Mouse (Mus musculus) MEL (cell line): ENCODE results near the gene Slc44a1. TPM values are rescaled to one million over a fixed set of nuclear protein-coding genes. Genes with fewer than 3 reads are reported as not detected.

Experiments used
- DNase-seq: peaks from one replicate; pipeline ENCODE4 v3.0.0; 2011; ENCODE audit warnings: low read depth, low spot score
- H3K27ac ChIP-seq: 2 replicates; pipeline ENCODE4 v1.5.1; 2012; ENCODE audit warnings: low read depth, mild to moderate bottlenecking, control low read depth, low read length, moderate library complexity; ENCODE audit not compliant: control insufficient read depth
- H3K27me3 ChIP-seq, 2 experiments: fragments of 150-350 bp in 1 of 2; sonication (generic) in 1 of 2; 2 replicates each; pipeline ENCODE4 v1.6.1; 2012; ENCODE audit warnings: low read length in 2 of 2, mild to moderate bottlenecking in 2 of 2, improper control_type of control experiment in 1 of 2, moderate library complexity in 1 of 2; ENCODE audit not compliant: insufficient read depth in 2 of 2, control insufficient read depth in 1 of 2
- H3K36me3 ChIP-seq, 2 experiments: 2 replicates each; pipeline ENCODE4 v1.6.1; 2012 to 2014; ENCODE audit warnings: low read length in 2 of 2, improper control_type of control experiment in 1 of 2, inconsistent platforms in 1 of 2, mild to moderate bottlenecking in 1 of 2; ENCODE audit not compliant: insufficient read depth in 2 of 2, control insufficient read depth in 1 of 2
- H3K4me1 ChIP-seq, 2 experiments: fragments of 150-350 bp in 1 of 2; sonication (generic) in 1 of 2; 2 replicates each; pipeline ENCODE4 v1.6.1; 2012; ENCODE audit warnings: low read length in 2 of 2, improper control_type of control experiment in 1 of 2, mild to moderate bottlenecking in 1 of 2; ENCODE audit not compliant: insufficient read depth in 2 of 2, control insufficient read depth in 1 of 2
- H3K4me3 ChIP-seq, 2 experiments: fragments of 150-350 bp in 1 of 2; sonication (generic) in 1 of 2; 2 replicates each; pipeline ENCODE4 v1.5.1; 2012; ENCODE audit warnings: low read depth in 2 of 2, low read length in 2 of 2, mild to moderate bottlenecking in 2 of 2, moderate library complexity in 2 of 2, control low read depth in 1 of 2, improper control_type of control experiment in 1 of 2; ENCODE audit not compliant: control insufficient read depth in 1 of 2, insufficient read depth in 1 of 2
- H3K79me2 ChIP-seq: 2 replicates; pipeline ENCODE4 v1.6.1; 2012; ENCODE audit warnings: mild to moderate bottlenecking, low read length, moderate library complexity; ENCODE audit not compliant: control insufficient read depth, poor library complexity, insufficient read depth
- H3K9ac ChIP-seq: 2 replicates; pipeline ENCODE4 v1.6.1; 2012; ENCODE audit warnings: low read depth, mild to moderate bottlenecking, control low read depth, low read length, moderate library complexity; ENCODE audit not compliant: control insufficient read depth, poor library complexity, severe bottlenecking
- H3K9me3 ChIP-seq: fragments of 150-350 bp; sonication (generic); replicated peaks from 2 replicates; pipeline ENCODE4 v1.6.1; 2012; ENCODE audit warnings: mild to moderate bottlenecking, low read length, improper control_type of control experiment, moderate library complexity; ENCODE audit not compliant: insufficient read depth
- BHLHE40 ChIP-seq: IDR thresholded peaks from 2 replicates; pipeline ENCODE4 v1.6.1; 2012; ENCODE audit warnings: low read depth, mild to moderate bottlenecking, inconsistent platforms, low read length, improper control_type of control experiment, borderline replicate concordance
- CHD1 ChIP-seq: IDR thresholded peaks from 2 replicates; pipeline ENCODE4 v1.6.1; 2012; ENCODE audit warnings: low read depth, mild to moderate bottlenecking, inconsistent platforms, low read length, improper control_type of control experiment
- EP300 ChIP-seq, 2 experiments: IDR thresholded peaks; 2 replicates each; pipeline ENCODE4 v1.6.1; 2011; ENCODE audit warnings: improper control_type of control experiment in 2 of 2, low read length in 2 of 2, low read depth in 1 of 2, mild to moderate bottlenecking in 1 of 2
- ETS1 ChIP-seq: IDR thresholded peaks from 2 replicates; pipeline ENCODE4 v1.6.1; 2012; ENCODE audit warnings: low read depth, mild to moderate bottlenecking, inconsistent platforms, low read length, improper control_type of control experiment, moderate library complexity
- GABPA ChIP-seq: IDR thresholded peaks from 2 replicates; pipeline ENCODE4 v1.6.1; 2012; ENCODE audit warnings: low read depth, mild to moderate bottlenecking, inconsistent platforms, low read length, improper control_type of control experiment, moderate library complexity
- KAT2A ChIP-seq: conservative IDR thresholded peaks from 2 replicates; pipeline ENCODE4 v1.6.1; 2012; ENCODE audit warnings: low read depth, low read length, improper control_type of control experiment, inconsistent platforms
- MAFK ChIP-seq: IDR thresholded peaks from 2 replicates; pipeline ENCODE4 v1.6.1; 2011; ENCODE audit warnings: low read depth, mild to moderate bottlenecking, low read length, improper control_type of control experiment, borderline replicate concordance
- MAX ChIP-seq: IDR thresholded peaks from 2 replicates; pipeline ENCODE4 v1.6.1; 2011; ENCODE audit warnings: low read length, improper control_type of control experiment
- MAZ ChIP-seq: IDR thresholded peaks from 2 replicates; pipeline ENCODE4 v1.6.1; 2012; ENCODE audit warnings: low read depth, mild to moderate bottlenecking, inconsistent platforms, low read length, improper control_type of control experiment
- MEF2A ChIP-seq: IDR thresholded peaks from 2 replicates; pipeline ENCODE4 v1.6.1; 2014; ENCODE audit warnings: low read depth, mild to moderate bottlenecking, inconsistent platforms, low read length, improper control_type of control experiment; ENCODE audit not compliant: poor library complexity, insufficient replicate concordance, severe bottlenecking; ENCODE audit errors: extremely low read depth
- MXI1 ChIP-seq: IDR thresholded peaks from 2 replicates; pipeline ENCODE4 v1.6.1; 2011; ENCODE audit warnings: mild to moderate bottlenecking, low read depth, low read length, improper control_type of control experiment
- MYB ChIP-seq: IDR thresholded peaks from 2 replicates; pipeline ENCODE4 v1.6.1; 2011; ENCODE audit warnings: mild to moderate bottlenecking, low read depth, low read length, improper control_type of control experiment
- NRF1 ChIP-seq: IDR thresholded peaks from 2 replicates; pipeline ENCODE4 v1.6.1; 2014; ENCODE audit warnings: low read depth, mild to moderate bottlenecking, inconsistent platforms, low read length, improper control_type of control experiment, moderate library complexity; ENCODE audit not compliant: poor library complexity, insufficient read depth, severe bottlenecking
- POLR2A ChIP-seq, 2 experiments: IDR thresholded peaks; 2 replicates each; pipeline ENCODE4 v1.6.1; 2011 to 2012; ENCODE audit warnings: low read length in 2 of 2, mild to moderate bottlenecking in 2 of 2, control low read depth in 1 of 2, improper control_type of control experiment in 1 of 2, low read depth in 1 of 2, moderate library complexity in 1 of 2; ENCODE audit not compliant: control insufficient read depth in 1 of 2, insufficient read depth in 1 of 2, poor library complexity in 1 of 2
- RCOR1 ChIP-seq: IDR thresholded peaks from 2 replicates; pipeline ENCODE4 v1.6.1; 2012; ENCODE audit warnings: low read depth, mild to moderate bottlenecking, inconsistent platforms, low read length, improper control_type of control experiment
- SMC3 ChIP-seq: IDR thresholded peaks from 2 replicates; pipeline ENCODE4 v1.6.1; 2011; ENCODE audit warnings: low read depth, low read length, improper control_type of control experiment
- TAL1 ChIP-seq: IDR thresholded peaks from 2 replicates; pipeline ENCODE4 v1.6.1; 2012; ENCODE audit warnings: mild to moderate bottlenecking, inconsistent platforms, low read length, moderate library complexity, mixed read lengths
- TBP ChIP-seq: IDR thresholded peaks from 2 replicates; pipeline ENCODE4 v1.8.0; 2011; ENCODE audit warnings: low read depth, low read length, improper control_type of control experiment
- TCF12 ChIP-seq: IDR thresholded peaks from 2 replicates; pipeline ENCODE4 v1.6.1; 2014; ENCODE audit warnings: low read depth, mild to moderate bottlenecking, inconsistent platforms, low read length, improper control_type of control experiment, moderate library complexity
- USF1 ChIP-seq: IDR thresholded peaks from 2 replicates; pipeline ENCODE4 v1.6.1; 2014; ENCODE audit warnings: low read depth, mild to moderate bottlenecking, inconsistent platforms, low read length, improper control_type of control experiment, moderate library complexity
- USF2 ChIP-seq, 2 experiments: IDR thresholded peaks; 2 replicates each; pipeline ENCODE4 v1.6.1; 2011 to 2012; ENCODE audit warnings: improper control_type of control experiment in 2 of 2, low read length in 2 of 2, borderline replicate concordance in 1 of 2, inconsistent platforms in 1 of 2, low read depth in 1 of 2, mild to moderate bottlenecking in 1 of 2; ENCODE audit not compliant: insufficient read depth in 1 of 2
- ZC3H11A ChIP-seq: IDR thresholded peaks from 2 replicates; pipeline ENCODE4 v1.6.1; 2012; ENCODE audit warnings: low read depth, mild to moderate bottlenecking, inconsistent platforms, low read length, improper control_type of control experiment
- ZKSCAN1 ChIP-seq: IDR thresholded peaks from 2 replicates; pipeline ENCODE4 v1.6.1; 2012; ENCODE audit warnings: low read depth, mild to moderate bottlenecking, inconsistent platforms, low read length, improper control_type of control experiment, moderate library complexity
- ZMIZ1 ChIP-seq: IDR thresholded peaks from 2 replicates; pipeline ENCODE4 v1.6.1; 2012; ENCODE audit warnings: low read depth, mild to moderate bottlenecking, inconsistent platforms, low read length, improper control_type of control experiment, moderate library complexity
- ZNF384 ChIP-seq: IDR thresholded peaks from 2 replicates; pipeline ENCODE4 v1.6.1; 2012; ENCODE audit warnings: low read depth, mild to moderate bottlenecking, inconsistent platforms, low read length, improper control_type of control experiment
- polyA plus RNA-seq, 2 experiments: library from polyadenylated mRNA; stranded (reverse) in 1 of 2; unstranded in 1 of 2; fragments of >175 nt in 1 of 2; fragments of >200 nt in 1 of 2; gene quantifications; 2 replicates each; pipeline versions ENCODE4 v1.2.1 to v1.2.4; 2012; ENCODE audit warnings: low replicate concordance in 2 of 2, low read depth in 1 of 2; ENCODE audit not compliant: insufficient read length in 2 of 2, insufficient read depth in 1 of 2, missing spikeins in 1 of 2
- total RNA-seq: library from RNA; depleted of rRNA; stranded (reverse); fragments of 300-350 nt; gene quantifications from 2 replicates; pipeline ENCODE4 v1.2.3, GENCODE M21; 2012

Gene Slc44a1
- total and polyA plus RNA-seq, 3 experiments, result 9.6 to 10.6 TPM; not detected in 1

DNA sequence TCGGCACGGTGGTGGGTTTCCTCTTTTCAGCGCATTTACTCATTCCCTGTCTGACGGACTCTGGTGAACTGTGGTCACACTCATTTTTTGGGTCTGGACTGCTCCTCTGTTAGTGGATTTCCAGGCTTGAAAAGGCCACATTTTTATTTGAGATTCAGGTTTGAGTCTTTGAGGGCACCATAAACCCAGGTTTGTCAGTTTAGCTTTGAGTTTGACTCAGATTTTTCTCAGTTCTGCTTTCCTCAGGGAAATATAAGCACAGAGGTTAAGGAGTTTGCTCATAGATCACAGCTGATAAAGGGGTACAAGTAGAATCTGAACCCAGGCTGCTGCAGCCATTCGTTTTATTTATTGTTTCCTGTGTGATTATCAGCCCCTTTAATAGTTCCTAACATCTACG is 180.9 kb downstream of the Slc44a1 start:
- TF ChIP-seq ZC3H11A, result no peak
- TF ChIP-seq CHD1, result no peak
- TF ChIP-seq USF2 (IDR thresholded peaks at IDR 0.05; ENCODE audit: borderline replicate concordance in 1 of 2, insufficient read depth in 1 of 2, low read depth in 1 of 2, low read length in 2 of 2), result no peak
- TF ChIP-seq TAL1, result no peak
- TF ChIP-seq MYB, result no peak
- DNase-seq, result no peak
- Histone ChIP-seq H3K9ac (no peak overlapping the region), H3K9me3 (no peaks in the 10 kb centered on the region), H3K36me3 (no peaks in the 10 kb centered on the region), H3K27me3 (no peaks in the 10 kb centered on the region; a peak in 2 of 4 replicates), H3K4me3 (no peak overlapping the region), H3K27ac (no peak overlapping the region), H3K79me2 (no peaks in the 10 kb centered on the region), H3K4me1 (no peaks in the 10 kb centered on the region)

DNA sequence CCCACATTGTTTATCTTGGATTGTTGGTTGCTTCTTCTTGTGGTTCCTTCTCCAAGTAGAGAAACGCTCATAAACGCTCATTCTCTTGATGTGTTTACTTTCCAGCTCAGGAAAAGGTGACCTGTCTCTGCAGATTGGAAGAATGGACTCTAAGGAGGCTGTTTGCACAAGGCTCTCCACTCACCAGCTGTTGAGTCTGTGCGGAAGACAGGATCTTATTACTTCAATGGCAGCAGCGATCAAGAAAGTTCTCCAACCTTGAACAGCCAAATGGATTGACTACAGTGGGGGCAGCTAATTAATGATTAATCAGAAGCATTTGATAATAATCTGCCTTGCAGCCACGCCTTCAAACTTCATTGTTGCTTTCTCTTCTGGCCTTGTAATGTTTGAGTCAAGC is 181.3 kb downstream of the Slc44a1 start:
- TF ChIP-seq MAZ (no peak), MXI1 (no peak), ZMIZ1 (no peak), SMC3 (no peak), USF2 (IDR thresholded peaks at IDR 0.05; ENCODE audit: borderline replicate concordance in 1 of 2, insufficient read depth in 1 of 2, low read depth in 1 of 2, low read length in 2 of 2) (no peak), ETS1 (no peak), RCOR1 (no peak), MAFK (no peak), NRF1 (no peak), CHD1 (no peak)
- DNase-seq, result no peak

DNA sequence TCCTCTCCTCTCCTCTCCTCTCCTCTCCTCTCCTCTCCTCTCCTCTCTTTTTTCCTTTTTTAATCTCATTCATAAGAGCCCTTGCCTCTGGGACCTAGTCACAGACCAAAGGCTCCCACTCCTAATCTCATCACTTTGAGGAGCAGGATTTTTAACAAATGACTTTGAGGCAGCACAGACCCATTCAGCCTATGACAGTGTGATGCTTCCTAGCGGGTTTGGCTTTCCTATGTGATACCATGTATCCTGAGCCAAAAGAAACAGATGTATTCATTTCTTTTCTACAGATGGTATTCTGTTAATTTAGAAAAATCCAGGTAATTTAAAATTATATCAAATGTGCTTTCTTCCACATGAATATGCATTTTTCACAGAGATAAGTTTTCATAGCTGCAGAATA is 183.5 kb downstream of the Slc44a1 start:
- no peaks in the 10 kb centered on the region for H3K9me3 ChIP-seq
- no peaks in the 10 kb centered on the region for H3K27me3 ChIP-seq
- TF ChIP-seq USF1, result no peak
- no peak for TF ChIP-seq EP300 (IDR thresholded peaks at IDR 0.05; ENCODE audit: low read depth in 1 of 2, low read length in 2 of 2)
- no peak for TF ChIP-seq TBP
- no peak for TF ChIP-seq SMC3
- no peak for TF ChIP-seq ZKSCAN1
- no peak for TF ChIP-seq MAX
- TF ChIP-seq ZNF384, result no peak
- TF ChIP-seq BHLHE40, result no peak
- no peak for TF ChIP-seq POLR2A (IDR thresholded peaks at IDR 0.05; ENCODE audit: control insufficient read depth in 1 of 2, insufficient read depth in 1 of 2, low read depth in 1 of 2, low read length in 2 of 2, poor library complexity in 1 of 2)
- no peak for TF ChIP-seq CHD1
- no peak for TF ChIP-seq GABPA
- no peak for TF ChIP-seq RCOR1
- TF ChIP-seq MEF2A, result no peak
- TF ChIP-seq KAT2A, result no peak
- no peak for TF ChIP-seq TCF12
- TF ChIP-seq, all 39 proteins: peak for 0
- H3K36me3 ChIP-seq, result no peaks in the 10 kb centered on the region
- no peak for DNase-seq
- no peaks in the 10 kb centered on the region for H3K79me2 ChIP-seq
- H3K9ac ChIP-seq, result no peak overlapping the region
- H3K4me3 ChIP-seq, result no peak overlapping the region
- H3K4me1 ChIP-seq, result no peaks in the 10 kb centered on the region
- H3K27ac ChIP-seq, result no peak overlapping the region

More for the DNA sequence above, 181.3 kb downstream of the Slc44a1 start:
- no peaks in the 10 kb centered on the region for H3K36me3 ChIP-seq
- H3K79me2 ChIP-seq, result no peaks in the 10 kb centered on the region
- no peak overlapping the region for H3K4me3 ChIP-seq
- no peak overlapping the region for H3K27ac ChIP-seq
- H3K9me3 ChIP-seq, result no peaks in the 10 kb centered on the region
- no peaks in the 10 kb centered on the region; a peak in 2 of 4 replicates for H3K27me3 ChIP-seq
- no peaks in the 10 kb centered on the region for H3K4me1 ChIP-seq
- H3K9ac ChIP-seq, result no peak overlapping the region
